Mouse (Mus musculus): ENCODE measurements around the gene Snx21. TPM values are rescaled to one million over a fixed set of nuclear protein-coding genes. Genes with fewer than 3 reads are reported as not detected.

Gene Snx21
- polyA plus RNA-seq, 1 experiment from 2014 or later: 35.6 TPM

DNA sequence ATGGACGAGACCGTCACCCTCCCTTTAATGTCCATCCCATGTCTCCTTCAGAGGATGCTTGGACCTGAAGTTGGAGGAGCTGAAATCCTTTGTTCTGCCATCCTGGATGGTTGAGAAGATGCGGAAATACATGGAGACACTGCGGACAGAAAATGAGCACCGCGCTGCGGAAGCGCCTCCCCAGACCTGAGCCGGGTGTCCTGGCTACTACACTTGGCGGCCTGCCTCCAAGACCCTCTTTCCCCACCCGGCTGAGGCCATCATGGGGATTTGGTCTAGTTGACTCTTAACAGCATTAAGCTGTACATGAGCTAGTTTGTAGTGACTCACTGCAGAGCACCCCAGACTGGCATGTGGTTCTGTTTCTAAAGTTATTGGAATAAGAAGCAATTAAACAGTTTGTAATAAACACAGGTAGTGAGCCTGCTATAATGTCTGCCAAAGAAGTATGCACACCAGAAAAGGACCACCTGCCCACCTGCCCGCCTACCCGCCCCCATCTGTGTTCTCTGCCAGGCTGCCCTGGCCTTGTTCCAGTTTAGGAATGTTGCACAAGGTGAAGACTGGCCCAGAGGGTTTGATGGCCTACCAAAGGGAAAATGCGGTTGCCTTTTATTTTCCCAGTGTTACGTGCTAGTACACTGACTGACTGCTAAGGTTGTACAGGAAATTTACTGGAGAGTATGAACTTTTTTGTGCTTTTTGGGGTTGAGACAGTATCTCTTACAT, 17.6 kb upstream of the Snx21 start:
- Histone ChIP-seq H3K27ac (ENCODE audit: low read length) (no peak overlapping the region), H3K9ac (replicated peaks; ENCODE audit: low read depth, low read length) (no peak overlapping the region), H3K4me3 (replicated peaks; ENCODE audit: low read length) (no peak overlapping the region), H3K36me3 (ENCODE audit: control insufficient read depth, insufficient read depth) (peaks cover 16% of the 10 kb centered on the region), H3K27me3 (replicated peaks; ENCODE audit: control insufficient read depth, insufficient read depth, low read length) (no peaks in the 10 kb centered on the region), H3K9me3 (ENCODE audit: control insufficient read depth, low read length) (no peaks in the 10 kb centered on the region), H3K4me2 (ENCODE audit: low read length) (no peak overlapping the region), H3K4me1 (replicated peaks; ENCODE audit: control insufficient read depth, insufficient read depth, low read length) (peaks cover 25% of the 10 kb centered on the region)
- 91% methylated on average over 15 of the region's 15 CpGs for WGBS
- no peak for ATAC-seq

- peak; percentile 100 for ATAC-seq
- peak within 1 kb of the TSS; percentile 89 for H3K4me2 ChIP-seq (ENCODE audit: low read length)
- H3K9me3 ChIP-seq (ENCODE audit: control insufficient read depth, low read length): no peaks in the 10 kb centered on the region
- 1% methylated on average over 52 of the region's 53 CpGs for WGBS
- no peaks in the 10 kb centered on the region for H3K27me3 ChIP-seq (replicated peaks; ENCODE audit: control insufficient read depth, insufficient read depth, low read length)
- peak within 1 kb of the TSS; percentile 85 for H3K4me3 ChIP-seq (replicated peaks; ENCODE audit: low read length)
- peaks cover 16% of the 10 kb centered on the region for H3K36me3 ChIP-seq (ENCODE audit: control insufficient read depth, insufficient read depth)
- peak within 1 kb of the TSS; percentile 60 for H3K9ac ChIP-seq (replicated peaks; ENCODE audit: low read depth, low read length)
- peaks cover 25% of the 10 kb centered on the region for H3K4me1 ChIP-seq (replicated peaks; ENCODE audit: control insufficient read depth, insufficient read depth, low read length)
- H3K27ac ChIP-seq (ENCODE audit: low read length): 0 out of 2 replicates have a peak within 1 kb of the TSS, but pooled peaks have one; percentile 13
Observed at GRCm38 (mm10) chr2:164769258-164770037, 16.2 kb upstream of the Snx21 start, which contains the start of gene Ube2c. Gene Ube2c, plus strand, starts transcription at chr2:164769898.

DNA sequence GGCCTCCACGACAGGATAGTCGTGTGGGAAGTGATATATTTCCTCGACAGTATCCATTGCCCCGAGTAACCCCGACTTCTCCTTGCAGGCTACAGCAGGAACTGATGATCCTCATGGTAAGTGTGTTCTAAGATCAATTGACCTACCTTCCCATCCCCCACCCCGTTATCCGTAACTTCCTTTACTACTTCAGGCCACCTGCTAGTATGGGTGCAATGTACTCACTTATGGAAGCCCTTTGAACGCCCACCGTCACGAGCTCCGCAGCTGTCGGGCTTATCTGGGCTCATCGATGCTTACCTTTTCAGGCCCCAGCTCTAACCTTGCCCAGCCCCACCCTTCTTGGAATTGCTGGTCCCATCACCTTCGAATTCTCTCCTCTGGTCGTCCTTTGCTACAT, 15.3 kb upstream of the Snx21 start:
- H3K9ac ChIP-seq (replicated peaks; ENCODE audit: low read depth, low read length): peak overlapping the region; percentile 60
- H3K4me1 ChIP-seq (replicated peaks; ENCODE audit: control insufficient read depth, insufficient read depth, low read length): peaks cover 25% of the 10 kb centered on the region
- H3K36me3 ChIP-seq (ENCODE audit: control insufficient read depth, insufficient read depth): peaks cover 16% of the 10 kb centered on the region
- no peaks in the 10 kb centered on the region for H3K9me3 ChIP-seq (ENCODE audit: control insufficient read depth, low read length)
- peak overlapping the region; percentile 85 for H3K4me3 ChIP-seq (replicated peaks; ENCODE audit: low read length)
- 3% methylated on average over 15 of the region's 15 CpGs for WGBS
- H3K27me3 ChIP-seq (replicated peaks; ENCODE audit: control insufficient read depth, insufficient read depth, low read length): no peaks in the 10 kb centered on the region
- ATAC-seq: no peak
- H3K4me2 ChIP-seq (ENCODE audit: low read length): peak overlapping the region; percentile 89
- no peak overlapping the region for H3K27ac ChIP-seq (ENCODE audit: low read length)

- H3K36me3 ChIP-seq (ENCODE audit: control insufficient read depth, insufficient read depth): peaks cover 9% of the 10 kb centered on the region; the same call in 1 of the 2 replicates
- no peak for ATAC-seq
- H3K9ac ChIP-seq (replicated peaks; ENCODE audit: low read depth, low read length): no peak overlapping the region
Observed at GRCm38 (mm10) chr2:164771123-164771522, 14.5 kb upstream of the Snx21 start.

DNA sequence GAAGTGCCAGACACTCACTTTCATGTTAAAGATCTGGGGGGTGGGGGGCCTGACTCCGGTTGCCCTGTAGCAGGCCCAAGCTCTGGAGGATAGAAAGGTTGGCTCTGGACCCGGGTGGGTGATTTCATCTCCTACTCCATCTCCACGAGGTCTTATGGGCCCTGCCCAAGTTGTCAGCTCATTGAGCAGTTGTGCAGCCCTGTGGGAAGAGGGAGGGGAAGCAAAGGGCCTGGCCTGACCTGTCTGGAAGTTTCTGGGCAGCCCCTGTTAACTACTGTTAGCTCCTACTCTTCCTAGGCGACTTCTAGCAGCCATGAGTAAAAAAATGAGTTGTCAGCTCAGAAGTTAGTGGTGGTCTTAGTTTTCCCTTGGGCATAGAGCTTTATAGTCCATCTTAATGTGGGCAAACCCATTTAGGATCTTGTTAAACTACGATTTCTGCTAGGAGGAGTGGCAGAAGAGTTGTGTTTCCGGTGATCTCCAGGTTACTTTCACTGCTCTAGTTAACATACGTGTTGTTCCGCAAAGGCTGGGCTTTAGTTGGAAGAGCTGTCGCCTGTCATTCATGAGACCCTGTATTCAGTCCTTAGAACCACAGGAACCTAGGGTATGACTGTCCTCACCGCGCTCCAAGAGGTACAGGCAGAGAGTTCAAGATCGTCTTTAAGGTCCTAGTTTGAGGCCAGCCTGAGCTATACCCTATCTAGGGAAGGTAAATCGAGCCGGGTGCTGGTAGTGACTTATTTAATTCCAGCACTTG, 12.2 kb upstream of the Snx21 start:
- 81% methylated on average over 14 of the region's 14 CpGs for WGBS
- Histone ChIP-seq H3K36me3 (ENCODE audit: control insufficient read depth, insufficient read depth) (no peaks in the 10 kb centered on the region), H3K4me1 (replicated peaks; ENCODE audit: control insufficient read depth, insufficient read depth, low read length) (peaks cover 25% of the 10 kb centered on the region), H3K27ac (ENCODE audit: low read length) (no peak overlapping the region), H3K27me3 (replicated peaks; ENCODE audit: control insufficient read depth, insufficient read depth, low read length) (no peaks in the 10 kb centered on the region), H3K9me3 (ENCODE audit: control insufficient read depth, low read length) (no peaks in the 10 kb centered on the region), H3K9ac (replicated peaks; ENCODE audit: low read depth, low read length) (no peak overlapping the region), H3K4me2 (ENCODE audit: low read length) (no peak overlapping the region), H3K4me3 (replicated peaks; ENCODE audit: low read length) (no peak overlapping the region)
- ATAC-seq: no peak

More at GRCm38 (mm10) chr2:164771123-164771522, 14.5 kb upstream of the Snx21 start:
- Histone ChIP-seq H3K4me2 (ENCODE audit: low read length) (peak overlapping the region; percentile 89), H3K27me3 (replicated peaks; ENCODE audit: control insufficient read depth, insufficient read depth, low read length) (no peaks in the 10 kb centered on the region), H3K4me1 (replicated peaks; ENCODE audit: control insufficient read depth, insufficient read depth, low read length) (peaks cover 25% of the 10 kb centered on the region), H3K9me3 (ENCODE audit: control insufficient read depth, low read length) (no peaks in the 10 kb centered on the region), H3K4me3 (replicated peaks; ENCODE audit: low read length) (peak overlapping the region; percentile 85), H3K27ac (ENCODE audit: low read length) (no peak overlapping the region)
- WGBS: 77% methylated on average over 8 of the region's 8 CpGs

DNA sequence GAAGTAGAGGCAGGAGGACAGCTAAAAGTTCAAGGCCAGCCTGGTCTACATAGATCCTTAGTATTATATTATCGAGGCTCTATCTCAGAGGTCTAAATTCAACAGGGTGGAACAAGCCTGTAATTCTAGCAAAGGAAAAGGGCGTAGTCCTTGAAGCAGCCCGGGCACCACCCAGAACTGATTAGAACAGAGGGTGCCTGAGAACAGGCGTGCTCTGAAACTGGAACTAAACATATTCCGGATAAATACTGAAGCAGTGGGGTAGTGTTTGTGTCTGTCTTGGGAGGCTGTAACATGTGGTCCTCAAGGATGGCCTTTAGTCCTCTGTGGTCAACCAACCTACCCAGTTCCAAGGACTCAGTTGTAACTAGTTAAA, 11.6 kb upstream of the Snx21 start:
- peaks cover 25% of the 10 kb centered on the region for H3K4me1 ChIP-seq (replicated peaks; ENCODE audit: control insufficient read depth, insufficient read depth, low read length)
- no peak overlapping the region for H3K27ac ChIP-seq (ENCODE audit: low read length)
- no peak overlapping the region for H3K4me2 ChIP-seq (ENCODE audit: low read length)
- H3K9me3 ChIP-seq (ENCODE audit: control insufficient read depth, low read length): no peaks in the 10 kb centered on the region
- no peak for ATAC-seq
- no peaks in the 10 kb centered on the region for H3K36me3 ChIP-seq (ENCODE audit: control insufficient read depth, insufficient read depth)
- 90% methylated on average over 5 of the region's 5 CpGs for WGBS
- H3K4me3 ChIP-seq (replicated peaks; ENCODE audit: low read length): no peak overlapping the region
- H3K9ac ChIP-seq (replicated peaks; ENCODE audit: low read depth, low read length): no peak overlapping the region
- no peaks in the 10 kb centered on the region for H3K27me3 ChIP-seq (replicated peaks; ENCODE audit: control insufficient read depth, insufficient read depth, low read length)

GRCm38 (mm10) chr2:164776130-164776529, 9.5 kb upstream of the Snx21 start:
- H3K27ac ChIP-seq (ENCODE audit: low read length): no peak overlapping the region
- no peak overlapping the region for H3K4me2 ChIP-seq (ENCODE audit: low read length)
- no peaks in the 10 kb centered on the region for H3K36me3 ChIP-seq (ENCODE audit: control insufficient read depth, insufficient read depth)
- WGBS: 90% methylated on average over 6 of the region's 6 CpGs
- no peaks in the 10 kb centered on the region for H3K27me3 ChIP-seq (replicated peaks; ENCODE audit: control insufficient read depth, insufficient read depth, low read length)
- no peaks in the 10 kb centered on the region for H3K9me3 ChIP-seq (ENCODE audit: control insufficient read depth, low read length)
- no peak for ATAC-seq
- no peak overlapping the region for H3K4me3 ChIP-seq (replicated peaks; ENCODE audit: low read length)
- H3K9ac ChIP-seq (replicated peaks; ENCODE audit: low read depth, low read length): no peak overlapping the region
- H3K4me1 ChIP-seq (replicated peaks; ENCODE audit: control insufficient read depth, insufficient read depth, low read length): peaks cover 12% of the 10 kb centered on the region

DNA sequence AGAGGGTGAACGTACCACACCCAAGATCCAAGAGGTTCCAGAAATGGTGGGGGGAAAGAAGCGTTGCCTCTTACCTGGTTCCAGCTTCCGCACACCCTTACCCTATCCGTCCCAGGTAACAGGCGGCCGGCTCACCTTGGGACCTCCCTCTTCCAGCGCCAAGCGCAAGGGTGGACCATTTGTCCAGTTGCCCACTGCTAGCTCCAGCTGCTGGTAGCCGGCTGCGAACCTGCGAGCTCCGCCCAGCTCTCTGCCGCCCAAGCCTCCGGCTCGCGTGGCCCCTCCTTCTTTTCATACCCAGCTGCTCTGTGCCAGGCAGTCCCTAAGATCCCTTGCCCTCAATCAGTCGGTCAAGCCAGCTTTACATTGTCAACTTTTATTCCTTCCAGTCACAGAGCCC, 8.8 kb upstream of the Snx21 start:
- no peak overlapping the region for H3K4me2 ChIP-seq (ENCODE audit: low read length)
- H3K9ac ChIP-seq (replicated peaks; ENCODE audit: low read depth, low read length): no peak overlapping the region
- H3K36me3 ChIP-seq (ENCODE audit: control insufficient read depth, insufficient read depth): no peaks in the 10 kb centered on the region
- H3K27me3 ChIP-seq (replicated peaks; ENCODE audit: control insufficient read depth, insufficient read depth, low read length): no peaks in the 10 kb centered on the region
- peaks cover 5% of the 10 kb centered on the region; the same call in 1 of the 2 replicates for H3K4me1 ChIP-seq (replicated peaks; ENCODE audit: control insufficient read depth, insufficient read depth, low read length)
- H3K4me3 ChIP-seq (replicated peaks; ENCODE audit: low read length): no peak overlapping the region
- H3K27ac ChIP-seq (ENCODE audit: low read length): no peak overlapping the region
- no peak for ATAC-seq
- H3K9me3 ChIP-seq (ENCODE audit: control insufficient read depth, low read length): no peaks in the 10 kb centered on the region
- 72% methylated on average over 17 of the region's 17 CpGs for WGBS
